Mouse (Mus musculus) bone marrow, adult 2 months (tissue): Measurements from ENCODE around the gene Mapk9.

Source experiments
- CTCF ChIP-seq: fragments of 200-500 bp; IDR thresholded peaks from 2 replicates; pipeline ENCODE4 v1.5.1; 2011; ENCODE audit warnings: low read length, control low read depth; ENCODE audit not compliant: control insufficient read depth, insufficient read depth
- POLR2A ChIP-seq: fragments of 200-500 bp; IDR thresholded peaks from 2 replicates; pipeline ENCODE4 v1.6.1; 2011; ENCODE audit warnings: low read depth, mild to moderate bottlenecking, control low read depth, low read length, borderline replicate concordance; ENCODE audit not compliant: control insufficient read depth

GRCm38 (mm10) chr11:49876948-49877817, 30.6 kb downstream of the Mapk9 start:
- no peak for TF ChIP-seq POLR2A
- TF ChIP-seq CTCF, result no peak
